In genomic region chr8:105706426-105706825, GRCm38 (mm10) we compare ENCODE assay signal across 13 mouse cellular contexts. TPM values are rescaled to one million over a fixed set of nuclear protein-coding genes. Genes with fewer than 3 reads are reported as not detected.
DNase-seq lines count a peak whose midpoint lies in the region; ATAC-seq and TF ChIP-seq lines count a peak whose summit lies in the region.
"Had no signal": no experiment of that assay in that cellular context is flagged by ENCODE, and none has a peak within 500 bp of the region (broad histone marks: within the 10 kb centered on the region; RNA-seq: fewer than 3 reads in every experiment).

No protein-coding gene starts in this region.

- dilution Hi-C loops in CH12.LX (cut with MboI; ENCODE audit: extremely low pct_ligation_motif_present, extremely low pct_unique_long_range_greater_than_20kb, low sequenced_read_pairs): no loop called here

- no peak for TF ChIP-seq RAD21 in CH12.LX (IDR thresholded peaks at IDR 0.05; ENCODE audit: low read depth, low read length)

- no peaks in the 10 kb centered on the region for H3K27me3 ChIP-seq in intestine, embryonic 14.5 days (replicated peaks; ENCODE audit: control insufficient read depth, insufficient read depth, low read length)
- H3K27me3 ChIP-seq in intestine, embryonic 15.5 days (replicated peaks): no peaks in the 10 kb centered on the region
- no peaks in the 10 kb centered on the region for H3K27me3 ChIP-seq in CH12.LX (replicated peaks)
- H3K27me3 ChIP-seq in hindbrain, postnatal 0 days (ENCODE audit: insufficient read depth, low read length): no peaks in the 10 kb centered on the region

- TF ChIP-seq POLR2A in CH12.LX (IDR thresholded peaks at IDR 0.05; ENCODE audit: low read depth, low read length): no peak

- H3K9me3 ChIP-seq in intestine, embryonic 14.5 days (ENCODE audit: control insufficient read depth, low read length): no peaks in the 10 kb centered on the region
- no peaks in the 10 kb centered on the region for H3K9me3 ChIP-seq in intestine, embryonic 15.5 days
- no peaks in the 10 kb centered on the region for H3K9me3 ChIP-seq in CH12.LX (replicated peaks; ENCODE audit: low read length)
- no peaks in the 10 kb centered on the region for H3K9me3 ChIP-seq in hindbrain, postnatal 0 days (ENCODE audit: low read length)

- no peak overlapping the region for H3K9ac ChIP-seq in intestine, embryonic 14.5 days (ENCODE audit: low read length)
- no peak overlapping the region for H3K9ac ChIP-seq in intestine, embryonic 15.5 days
- 0 out of 2 replicates have a peak overlapping the region, but pooled peaks have one; percentile 74 for H3K9ac ChIP-seq in CH12.LX (ENCODE audit: insufficient read depth, low read depth)
- no peak overlapping the region for H3K9ac ChIP-seq in hindbrain, postnatal 0 days (replicated peaks; ENCODE audit: low read length)

- no peak for ATAC-seq in intestine, embryonic 14.5 days (replicated peaks; ENCODE audit: low FRiP score, low TSS enrichment, low read depth)
- no peak for ATAC-seq in intestine, embryonic 15.5 days
- ATAC-seq in hindbrain, postnatal 0 days: no peak
- ATAC-seq in monocyte, adult 5-6 weeks (replicated peaks; ENCODE audit: insufficient number of reproducible peaks, low FRiP score, low TSS enrichment, poor library complexity, severe bottlenecking): no peak

- peak overlapping the region; percentile 95 for H3K4me2 ChIP-seq in intestine, embryonic 14.5 days (ENCODE audit: low read length)
- no peak overlapping the region for H3K4me2 ChIP-seq in intestine, embryonic 15.5 days (replicated peaks)
- H3K4me2 ChIP-seq in CH12.LX (ENCODE audit: insufficient read depth, low read depth, poor library complexity, severe bottlenecking): peak overlapping the region; percentile 66
- peak overlapping the region; percentile 99 for H3K4me2 ChIP-seq in hindbrain, postnatal 0 days (ENCODE audit: low read depth, low read length)

- TF ChIP-seq EP300 in CH12.LX (IDR thresholded peaks at IDR 0.05; ENCODE audit: low read length): no peak

- peaks cover 13% of the 10 kb centered on the region for H3K36me3 ChIP-seq in intestine, embryonic 14.5 days (ENCODE audit: control insufficient read depth, insufficient read depth, low read length)
- peaks cover 10% of the 10 kb centered on the region; the same call in 1 of the 2 replicates for H3K36me3 ChIP-seq in intestine, embryonic 15.5 days
- H3K36me3 ChIP-seq in CH12.LX (replicated peaks in 1 of 2; ENCODE audit: control insufficient read depth in 1 of 2, insufficient read depth in 1 of 2, low read length in 1 of 2): peaks cover 21 to 36% of the 10 kb centered on the region in 2 experiments
- 0 out of 2 replicates have a peak, but pooled peaks cover 4% of the 10 kb centered on the region for H3K36me3 ChIP-seq in hindbrain, postnatal 0 days (ENCODE audit: insufficient read depth, low read length)

- no peak overlapping the region for H3K27ac ChIP-seq in intestine, embryonic 14.5 days (ENCODE audit: low read depth)
- no peak overlapping the region for H3K27ac ChIP-seq in intestine, embryonic 15.5 days
- no peak overlapping the region for H3K27ac ChIP-seq in CH12.LX (ENCODE audit: insufficient read depth, low read depth)
- no peak overlapping the region for H3K27ac ChIP-seq in hindbrain, postnatal 0 days
- H3K27ac ChIP-seq: macrophage had no signal

- in situ Hi-C loops in CH12.LX (cut with MboI; ENCODE audit: low pct_ligation_motif_present, low pct_unique_long_range_greater_than_20kb, low sequenced_read_pairs): loop anchor here (25.0 kb wide), 1 partner anchor 331 kb away; no protein-coding TSS in a partner anchor

- no peak for DNase-seq in intestine, embryonic 14.5 days (ENCODE audit: low spot score)
- no peak for DNase-seq in CH12.LX (ENCODE audit: extremely low read depth)
- peak; percentile 50 to 54 for DNase-seq in cerebellum, postnatal 14 days
- no peak for DNase-seq in hindbrain, postnatal 0 days (ENCODE audit: low spot score)
- no peak for DNase-seq in gastrocnemius, postnatal 14 days
- DNase-seq in urinary bladder, adult 2 months (ENCODE audit: low spot score): no peak
- DNase-seq: adrenal gland, postnatal 25 days; right cerebral cortex, adult 18-20 months; thymus, postnatal 4 days had no signal

- TF ChIP-seq CTCF in CH12.LX (conservative IDR thresholded peaks at IDR 0.05 in 1 of 2, IDR thresholded peaks at IDR 0.05 in 1 of 2; ENCODE audit: low read depth in 2 of 2, low read length in 2 of 2): no peak
- no peak for TF ChIP-seq CTCF in hindbrain, postnatal 0 days (IDR thresholded peaks at IDR 0.05; ENCODE audit: low read depth)

- no peak overlapping the region for H3K4me3 ChIP-seq in intestine, embryonic 14.5 days (ENCODE audit: low read depth, low read length)
- H3K4me3 ChIP-seq in intestine, embryonic 15.5 days (replicated peaks): no peak overlapping the region
- peak overlapping the region in 2 of 3 experiments; percentile 12 to 28 for H3K4me3 ChIP-seq in CH12.LX (replicated peaks in 1 of 3; ENCODE audit: low read depth in 2 of 3, low read length in 2 of 3, poor library complexity in 1 of 3)
- no peak overlapping the region for H3K4me3 ChIP-seq in hindbrain, postnatal 0 days (ENCODE audit: low read length)

- intact Hi-C loops in gastrocnemius, postnatal 14 days (cut with DNase I; ENCODE audit: low total_unique reads): no loop called here

- 0 out of 2 replicates have a peak, but pooled peaks cover 11% of the 10 kb centered on the region for H3K4me1 ChIP-seq in intestine, embryonic 14.5 days (replicated peaks; ENCODE audit: control insufficient read depth, insufficient read depth, low read length)
- peaks cover 16% of the 10 kb centered on the region for H3K4me1 ChIP-seq in intestine, embryonic 15.5 days (replicated peaks)
- H3K4me1 ChIP-seq in CH12.LX (ENCODE audit: control insufficient read depth in 1 of 2, insufficient read depth in 2 of 2): peaks cover 6 to 33% of the 10 kb centered on the region in 2 experiments
- H3K4me1 ChIP-seq in hindbrain, postnatal 0 days (ENCODE audit: insufficient read depth, low read length): peaks cover 16% of the 10 kb centered on the region; the same call in 1 of the 2 replicates

- no peaks in the 10 kb centered on the region; the same call in 1 of the 2 replicates for H3K79me2 ChIP-seq in CH12.LX (replicated peaks; ENCODE audit: control insufficient read depth, extremely low read depth, insufficient read depth, poor library complexity, severe bottlenecking)

- 80% methylated on average over 12 of the region's 12 CpGs for WGBS in intestine, embryonic 14.5 days
- 83% methylated on average over 12 of the region's 12 CpGs for WGBS in intestine, embryonic 15.5 days
- WGBS in hindbrain, postnatal 0 days: 68% methylated on average over 12 of the region's 12 CpGs

RNA-seq across cellular contexts. Expression of gene 4933405L10Rik, which starts 1.0 kb away (rescaled TPM):
- not detected in 2 replicates for polyA plus RNA-seq in intestine, embryonic 14.5 days (2014; fragmentation: Nextera tagmentation; extraction: Ambion mirVana)
- 0.13 TPM in 1 of 2 replicates, not detected in the other for polyA plus RNA-seq in intestine, embryonic 15.5 days (2015; fragmentation: Nextera tagmentation; extraction: Ambion mirVana)
- total RNA-seq in CH12.LX (2012; rRNA removed) (0.25 TPM in 1 of 2 replicates, not detected in the other), CH12.LX (2014; rRNA removed) (not detected in 2 replicates)
- not detected in 2 replicates for polyA plus RNA-seq in CH12.LX (2012; ENCODE audit: insufficient read length, low read depth)
- total RNA-seq in hindbrain, postnatal 0 days (2014; rRNA removed): not detected in 2 replicates
- 0.38 and 0.42 TPM in 2 replicates for polyA plus RNA-seq in hindbrain, postnatal 0 days (2015; fragmentation: Nextera tagmentation; extraction: Ambion mirVana)
- total RNA-seq in gastrocnemius, postnatal 14 days (2021): not detected
- total RNA-seq in monocyte, adult 5-6 weeks (2017): not detected in 3 replicates
- polyA plus RNA-seq in urinary bladder, adult 2 months (2012; rRNA removed): not detected in 2 replicates
- total RNA-seq: adrenal gland, postnatal 25 days had no signal
- polyA plus RNA-seq: heart, embryonic 14.5 days; macrophage had no signal

RNA-seq across cellular contexts. Expression of gene Enkd1, which starts 1.6 kb away (rescaled TPM):
- 22.6 and 23.2 TPM in 2 replicates for polyA plus RNA-seq in intestine, embryonic 14.5 days (2014; fragmentation: Nextera tagmentation; extraction: Ambion mirVana)
- 15.8 and 17.3 TPM in 2 replicates for polyA plus RNA-seq in intestine, embryonic 15.5 days (2015; fragmentation: Nextera tagmentation; extraction: Ambion mirVana)
- total RNA-seq in CH12.LX (2012; rRNA removed) (25.2 and 27.4 TPM in 2 replicates), CH12.LX (2014; rRNA removed) (15.6 and 17.7 TPM in 2 replicates)
- polyA plus RNA-seq in CH12.LX (2012; ENCODE audit: insufficient read length, low read depth): 30.8 and 35.9 TPM in 2 replicates
- total RNA-seq in hindbrain, postnatal 0 days (2014; rRNA removed): 11.7 and 12.1 TPM in 2 replicates
- 17.3 and 18.5 TPM in 2 replicates for polyA plus RNA-seq in hindbrain, postnatal 0 days (2015; fragmentation: Nextera tagmentation; extraction: Ambion mirVana)
- 1 to 10 TPM; 1.6 to 1.7 TPM for total RNA-seq in gastrocnemius, postnatal 14 days (2021)
- 0.43 to 1.6 TPM in 2 of 3 replicates, not detected in the other for total RNA-seq in monocyte, adult 5-6 weeks (2017)
- polyA plus RNA-seq in urinary bladder, adult 2 months (2012; rRNA removed): 9.6 and 11.5 TPM in 2 replicates

RNA-seq across cellular contexts. Expression of gene Pard6a, which starts 5.5 kb away (rescaled TPM):
- 16.0 and 17.5 TPM in 2 replicates for polyA plus RNA-seq in intestine, embryonic 14.5 days (2014; fragmentation: Nextera tagmentation; extraction: Ambion mirVana)
- polyA plus RNA-seq in intestine, embryonic 15.5 days (2015; fragmentation: Nextera tagmentation; extraction: Ambion mirVana): 12.7 and 13.4 TPM in 2 replicates
- total RNA-seq in CH12.LX (2012; rRNA removed) (17.5 and 32.3 TPM in 2 replicates), CH12.LX (2014; rRNA removed) (18.9 and 23.3 TPM in 2 replicates)
- 10.0 and 15.9 TPM in 2 replicates for polyA plus RNA-seq in CH12.LX (2012; ENCODE audit: insufficient read length, low read depth)
- 67.6 and 84.6 TPM in 2 replicates for total RNA-seq in hindbrain, postnatal 0 days (2014; rRNA removed)
- 74.4 and 75.5 TPM in 2 replicates for polyA plus RNA-seq in hindbrain, postnatal 0 days (2015; fragmentation: Nextera tagmentation; extraction: Ambion mirVana)
- 1 to 10 TPM; 5.2 to 7.0 TPM for total RNA-seq in gastrocnemius, postnatal 14 days (2021)
- total RNA-seq in monocyte, adult 5-6 weeks (2017): 21.3 to 28.7 TPM (median 21.4 TPM) in 3 replicates
- 11.2 and 15.4 TPM in 2 replicates for polyA plus RNA-seq in urinary bladder, adult 2 months (2012; rRNA removed)

RNA-seq across cellular contexts. Expression of gene Acd, which starts 5.5 kb away (rescaled TPM):
- polyA plus RNA-seq in intestine, embryonic 14.5 days (2014; fragmentation: Nextera tagmentation; extraction: Ambion mirVana): 56.9 and 61.8 TPM in 2 replicates
- polyA plus RNA-seq in intestine, embryonic 15.5 days (2015; fragmentation: Nextera tagmentation; extraction: Ambion mirVana): 46.1 and 51.1 TPM in 2 replicates
- total RNA-seq in CH12.LX (2012; rRNA removed) (10.9 and 11.9 TPM in 2 replicates), CH12.LX (2014; rRNA removed) (4.8 and 5.2 TPM in 2 replicates)
- polyA plus RNA-seq in CH12.LX (2012; ENCODE audit: insufficient read length, low read depth): 31.8 and 40.0 TPM in 2 replicates
- total RNA-seq in hindbrain, postnatal 0 days (2014; rRNA removed): 25.8 and 39.3 TPM in 2 replicates
- 82.1 and 88.2 TPM in 2 replicates for polyA plus RNA-seq in hindbrain, postnatal 0 days (2015; fragmentation: Nextera tagmentation; extraction: Ambion mirVana)
- 10 to 100 TPM in 1 of 2 experiments, 1 to 10 TPM in 1; 9.2 to 10.3 TPM for total RNA-seq in gastrocnemius, postnatal 14 days (2021)
- total RNA-seq in monocyte, adult 5-6 weeks (2017): 8.7 to 25.2 TPM (median 9.7 TPM) in 3 replicates
- polyA plus RNA-seq in urinary bladder, adult 2 months (2012; rRNA removed): 18.2 and 18.8 TPM in 2 replicates

RNA-seq across cellular contexts. Expression of gene Carmil2, which starts 20.4 kb away (rescaled TPM):
- polyA plus RNA-seq in intestine, embryonic 14.5 days (2014; fragmentation: Nextera tagmentation; extraction: Ambion mirVana): 1.0 and 1.1 TPM in 2 replicates
- polyA plus RNA-seq in intestine, embryonic 15.5 days (2015; fragmentation: Nextera tagmentation; extraction: Ambion mirVana): 1.0 and 1.1 TPM in 2 replicates
- total RNA-seq in CH12.LX (2012; rRNA removed) (7.5 and 7.6 TPM in 2 replicates), CH12.LX (2014; rRNA removed) (1.7 and 2.0 TPM in 2 replicates)
- 32.6 and 33.2 TPM in 2 replicates for polyA plus RNA-seq in CH12.LX (2012; ENCODE audit: insufficient read length, low read depth)
- total RNA-seq in hindbrain, postnatal 0 days (2014; rRNA removed): 1.8 and 6.0 TPM in 2 replicates
- polyA plus RNA-seq in hindbrain, postnatal 0 days (2015; fragmentation: Nextera tagmentation; extraction: Ambion mirVana): 29.1 and 30.5 TPM in 2 replicates
- total RNA-seq in gastrocnemius, postnatal 14 days (2021): under 1 TPM; 0.18 to 0.35 TPM
- total RNA-seq in monocyte, adult 5-6 weeks (2017): 1.7 to 3.9 TPM (median 2.4 TPM) in 3 replicates
- polyA plus RNA-seq in urinary bladder, adult 2 months (2012; rRNA removed): 0.53 and 0.61 TPM in 2 replicates
- polyA plus RNA-seq: macrophage had no signal

Comparison
In these comparisons a context has a peak if more than half of its experiments do, and no peak if none do; other contexts are left out.
1. DNase-seq: peak in cerebellum, postnatal 14 days (2 of 2); none in intestine, embryonic 14.5 days (single experiment), CH12.LX (single experiment), hindbrain, postnatal 0 days (single experiment), gastrocnemius, postnatal 14 days (single experiment) and urinary bladder, adult 2 months (single experiment).
2. H3K4me3 ChIP-seq: peak in CH12.LX (2 of 3); none in intestine, embryonic 14.5 days (single experiment), intestine, embryonic 15.5 days (single experiment) and hindbrain, postnatal 0 days (single experiment).